Mouse (Mus musculus) olfactory bulb, adult 2 months (tissue): ENCODE results near the gene Slfn14.

Source experiments
- CTCF ChIP-seq: fragments of 200-500 bp; IDR thresholded peaks from 2 replicates; pipeline ENCODE4 v1.5.1; 2012; ENCODE audit warnings: low read depth, mild to moderate bottlenecking, low read length, moderate library complexity; ENCODE audit not compliant: insufficient read depth
- POLR2A ChIP-seq: fragments of 200-500 bp; IDR thresholded peaks from 2 replicates; pipeline ENCODE4 v1.6.1; 2012; ENCODE audit warnings: mild to moderate bottlenecking, low read depth, low read length, moderate library complexity; ENCODE audit not compliant: insufficient read depth

DNA sequence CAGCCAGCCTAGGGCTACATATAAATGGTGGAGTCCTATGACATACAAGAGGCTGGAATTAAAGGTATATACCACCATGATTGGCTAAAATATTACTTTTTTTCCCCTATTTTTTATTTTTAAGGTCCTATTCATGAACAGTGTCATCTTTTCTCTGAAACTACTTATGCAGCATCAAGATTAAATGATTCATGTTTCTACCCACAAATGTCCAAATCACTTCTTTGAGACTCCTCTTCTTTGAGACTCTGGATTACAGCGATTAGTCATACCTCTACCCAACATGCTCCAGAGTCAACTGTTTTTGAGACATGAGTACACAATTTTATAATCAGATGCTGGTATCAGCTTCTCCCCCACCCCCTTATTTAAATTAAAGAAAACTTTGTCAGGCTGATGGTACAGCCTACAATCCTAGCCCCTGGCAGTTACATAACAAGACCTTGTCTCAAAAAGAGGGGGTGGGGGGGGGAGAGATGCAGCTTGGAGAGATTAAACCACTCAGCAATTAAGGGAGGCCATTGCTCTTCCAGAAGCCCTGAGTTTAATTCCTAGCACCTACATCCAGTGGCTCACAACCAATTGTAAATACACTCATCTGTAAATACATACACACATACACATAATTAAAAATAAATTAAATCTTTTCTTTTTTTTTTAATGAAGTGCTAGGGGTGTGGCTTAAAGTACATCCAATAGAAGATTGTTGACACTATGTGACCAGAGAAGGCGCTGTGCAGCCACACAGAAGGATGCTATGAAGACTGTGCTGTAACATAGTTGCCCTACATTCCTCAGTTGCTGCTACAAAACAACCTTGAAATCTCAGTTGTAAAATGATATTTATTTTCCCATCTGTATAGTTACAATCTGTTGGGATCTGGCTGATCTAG, 14.3 kb downstream of the Slfn14 start:
- TF ChIP-seq CTCF (no peak), POLR2A (no peak)
